Mouse (Mus musculus) embryonic fibroblast, embryonic 13.5 days (primary cell): ENCODE measurements around the gene Pcsk1n. TPM values are rescaled to one million over a fixed set of nuclear protein-coding genes. Genes with fewer than 3 reads are reported as not detected.

Experiments used
- H3K27ac ChIP-seq: 2 replicates; pipeline ENCODE4 v1.5.1; 2012; ENCODE audit warnings: low read length, control low read depth, inconsistent platforms; ENCODE audit not compliant: insufficient read depth
- H3K4me1 ChIP-seq: 2 replicates; pipeline ENCODE4 v1.6.1; 2011; ENCODE audit warnings: low read length; ENCODE audit not compliant: control insufficient read depth, insufficient read depth
- H3K4me3 ChIP-seq: 2 replicates; pipeline ENCODE4 v1.5.1; 2011; ENCODE audit warnings: mild to moderate bottlenecking, control low read depth, low read length; ENCODE audit not compliant: insufficient read depth
- CTCF ChIP-seq: IDR thresholded peaks from 2 replicates; pipeline ENCODE4 v1.5.1; 2011; ENCODE audit warnings: mild to moderate bottlenecking, control low read depth, low read length, moderate library complexity, borderline replicate concordance; ENCODE audit not compliant: insufficient read depth
- POLR2A ChIP-seq: IDR thresholded peaks from 2 replicates; pipeline ENCODE4 v1.6.1; 2011; ENCODE audit warnings: low read depth, mild to moderate bottlenecking, control low read depth, low read length, moderate library complexity
- polyA plus RNA-seq: library from polyadenylated mRNA; stranded (reverse); fragments of >200 nt; gene quantifications from 2 replicates; pipeline ENCODE4 v1.2.4, GENCODE M21; 2011; ENCODE audit warnings: low read depth; ENCODE audit not compliant: missing spikeins, insufficient read length

Pcsk1n gene
- polyA plus RNA-seq, 1 experiment: not detected

GRCm38 (mm10) chrX:7945618-7946017 lies 26.0 kb downstream of the Pcsk1n start:
- H3K27ac ChIP-seq: no peak overlapping the region
- H3K4me1 ChIP-seq: no peaks in the 10 kb centered on the region
- H3K4me3 ChIP-seq: no peak overlapping the region
- TF ChIP-seq POLR2A (no peak), CTCF (no peak)

- Histone ChIP-seq H3K4me3 (peak within 1 kb of the TSS; percentile 76), H3K27ac (0 out of 2 replicates have a peak within 1 kb of the TSS, but pooled peaks have one; percentile 9), H3K4me1 (no peaks in the 10 kb centered on the region)
- peak; percentile 73 for TF ChIP-seq POLR2A
- no peak for TF ChIP-seq CTCF
These were observed 27.7 kb downstream of the Pcsk1n start, which contains the start of gene Hdac6 for GRCm38 (mm10) chrX:7947108-7947899. TSS of gene Hdac6 (minus strand) at chrX:7947889.

GRCm38 (mm10) chrX:7947900-7948492 lies 28.4 kb downstream of the Pcsk1n start:
- 0 out of 2 replicates have a peak overlapping the region, but pooled peaks have one; percentile 9 for H3K27ac ChIP-seq
- no peaks in the 10 kb centered on the region for H3K4me1 ChIP-seq
- peak overlapping the region; percentile 34 for H3K4me3 ChIP-seq
- TF ChIP-seq CTCF (no peak), POLR2A (peak; percentile 58)

- TF ChIP-seq POLR2A: no peak
- no peak for TF ChIP-seq CTCF
- Histone ChIP-seq H3K4me3 (no peak overlapping the region), H3K27ac (no peak overlapping the region), H3K4me1 (no peaks in the 10 kb centered on the region)
These were observed 30.5 kb downstream of the Pcsk1n start for GRCm38 (mm10) chrX:7950091-7950490.

GRCm38 (mm10) chrX:7958868-7959267 lies 39.2 kb downstream of the Pcsk1n start:
- Histone ChIP-seq H3K27ac (no peak overlapping the region), H3K4me3 (no peak overlapping the region), H3K4me1 (no peaks in the 10 kb centered on the region)
- TF ChIP-seq POLR2A: no peak
- TF ChIP-seq CTCF: no peak

- no peaks in the 10 kb centered on the region for H3K4me1 ChIP-seq
- H3K27ac ChIP-seq: no peak overlapping the region
- H3K4me3 ChIP-seq: no peak overlapping the region
- no peak for TF ChIP-seq POLR2A
- TF ChIP-seq CTCF: no peak
These were observed 44.4 kb downstream of the Pcsk1n start for GRCm38 (mm10) chrX:7963829-7964626.

- Histone ChIP-seq H3K4me1 (no peaks in the 10 kb centered on the region), H3K27ac (no peak overlapping the region), H3K4me3 (no peak overlapping the region)
- no peak for TF ChIP-seq CTCF
- TF ChIP-seq POLR2A: no peak
These were observed 46.5 kb downstream of the Pcsk1n start for GRCm38 (mm10) chrX:7966161-7966560.

GRCm38 (mm10) chrX:7967596-7968201 lies 48.1 kb downstream of the Pcsk1n start:
- Histone ChIP-seq H3K27ac (no peak overlapping the region), H3K4me1 (no peaks in the 10 kb centered on the region), H3K4me3 (no peak overlapping the region)
- TF ChIP-seq POLR2A: no peak
- TF ChIP-seq CTCF: no peak

GRCm38 (mm10) chrX:7968226-7968625 lies 48.6 kb downstream of the Pcsk1n start:
- no peak overlapping the region for H3K27ac ChIP-seq
- no peak for TF ChIP-seq POLR2A
- no peak for TF ChIP-seq CTCF

More at GRCm38 (mm10) chrX:7968226-7968625, 48.6 kb downstream of the Pcsk1n start:
- Histone ChIP-seq H3K4me3 (no peak overlapping the region), H3K4me1 (no peaks in the 10 kb centered on the region)
